Mouse (Mus musculus): Measurements from ENCODE around the gene Ugt2b5.
A peak's percentile ranks its signal among the peaks of the same experiment; 100 is the strongest.
"Not testable (repeated sequence)": the region's sequence is repeated elsewhere in the genome, so short reads cannot be mapped to it uniquely, and the experiment has no call there.

The Ugt2b5 gene

DNA sequence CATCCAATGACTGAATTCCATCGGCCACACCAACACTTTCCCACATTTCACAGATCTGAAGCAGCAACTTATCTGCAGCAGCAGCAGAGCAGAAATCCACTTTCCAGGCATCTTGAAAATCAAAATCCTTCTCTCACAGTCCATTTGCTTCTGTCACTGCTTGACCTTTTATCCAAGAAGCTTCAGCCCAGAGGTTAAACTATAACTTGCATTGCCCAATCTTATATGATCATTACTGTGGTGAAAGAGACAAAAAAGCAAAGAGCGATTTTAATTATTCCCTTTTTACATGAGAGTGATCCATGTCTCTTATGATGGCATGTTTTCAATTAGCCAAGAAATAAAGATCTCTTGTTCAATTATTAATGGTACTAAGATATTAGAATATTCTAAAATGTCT, at the start of gene Ugt2b5:
Gene Ugt2b5 (minus strand): TSS at position 123 of the 400 bp plus-strand sequence.
- DNase-seq (ENCODE audit: extremely low read depth, low read depth, low spot score) = not testable (repeated sequence)

GRCm38 (mm10) chr5:87175780-87176179, 35.7 kb upstream of the Ugt2b5 start:
- not testable (repeated sequence) for DNase-seq (ENCODE audit: extremely low read depth, low read depth, low spot score)

GRCm38 (mm10) chr5:87174671-87175070, 34.6 kb upstream of the Ugt2b5 start:
- DNase-seq (ENCODE audit: extremely low read depth, low read depth, low spot score) = no peak

- peak; percentile 73 for DNase-seq (ENCODE audit: extremely low read depth, low read depth, low spot score)
Measured at GRCm38 (mm10) chr5:87147741-87148454, 7.8 kb upstream of the Ugt2b5 start.

- DNase-seq (ENCODE audit: extremely low read depth, low read depth, low spot score) = no peak
Measured at GRCm38 (mm10) chr5:87142865-87143456, 2.8 kb upstream of the Ugt2b5 start.

GRCm38 (mm10) chr5:87103697-87104096, 36.4 kb downstream of the Ugt2b5 start:
- DNase-seq (ENCODE audit: extremely low read depth, low read depth, low spot score) = not testable (repeated sequence)

GRCm38 (mm10) chr5:87092346-87093027, 47.6 kb downstream of the Ugt2b5 start, which contains the start of gene Ugt2b36:
TSS of gene Ugt2b36 (minus strand) at chr5:87092555.
- DNase-seq (ENCODE audit: extremely low read depth, low read depth, low spot score) = no peak

DNA sequence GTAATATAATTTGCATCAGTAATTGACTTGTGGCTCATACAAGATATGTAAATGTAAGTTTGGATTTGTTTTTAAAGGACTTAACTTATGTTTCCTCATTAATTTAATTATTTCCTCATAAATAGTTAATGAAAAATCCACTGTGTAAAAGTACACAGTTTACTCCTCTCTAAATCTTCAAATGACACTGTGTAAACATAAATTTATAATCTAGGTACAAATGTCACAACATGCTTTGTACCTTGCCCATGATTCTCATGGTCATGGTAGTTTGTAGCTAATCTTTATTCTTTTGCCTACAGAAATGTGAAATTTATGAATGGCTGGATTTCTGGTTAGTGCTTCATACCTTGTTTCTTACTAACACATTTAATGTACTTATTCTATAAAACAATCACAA, 49.0 kb downstream of the Ugt2b5 start:
- no peak for DNase-seq (ENCODE audit: extremely low read depth, low read depth, low spot score)

DNA sequence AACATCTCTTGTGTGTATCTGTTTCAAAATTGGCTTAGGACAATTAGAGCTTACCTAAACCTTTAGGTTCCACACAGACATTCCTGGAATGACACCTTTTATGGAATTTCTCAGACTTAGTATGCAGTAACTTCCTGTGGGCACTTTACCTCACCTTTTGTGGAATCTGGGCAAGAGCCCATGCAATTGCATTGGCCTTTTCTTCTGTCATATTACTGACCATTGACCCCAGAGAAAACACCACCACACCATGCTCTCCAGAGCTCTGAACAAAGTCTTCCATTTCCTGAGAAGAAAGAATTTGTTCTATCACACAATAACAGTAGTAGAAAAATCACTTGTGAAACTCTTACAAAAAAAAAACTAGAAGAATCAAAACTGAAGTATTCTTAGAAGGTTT, 50.9 kb downstream of the Ugt2b5 start:
- no peak for DNase-seq (ENCODE audit: extremely low read depth, low read depth, low spot score)

DNA sequence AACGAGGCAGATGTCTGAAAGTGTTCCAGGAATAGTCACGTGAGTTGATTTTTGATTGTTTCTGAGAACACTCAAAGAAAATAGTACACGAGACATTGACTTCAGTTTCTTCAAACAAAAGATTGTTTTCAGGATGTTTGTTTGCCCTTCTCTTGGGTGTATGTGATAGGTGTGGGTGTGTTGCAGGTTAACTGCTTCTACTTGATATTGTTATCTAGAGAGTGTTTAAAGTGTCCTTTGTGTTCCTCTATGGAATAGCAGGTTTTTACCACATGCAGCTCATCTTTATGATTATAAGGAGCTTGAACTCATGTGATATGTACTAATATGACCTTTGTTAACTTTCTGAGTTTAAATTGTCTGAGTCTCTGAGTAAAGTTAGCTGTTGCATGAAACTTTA, 53.8 kb downstream of the Ugt2b5 start:
- no peak for DNase-seq (ENCODE audit: extremely low read depth, low read depth, low spot score)
